Mouse (Mus musculus) activated CD4-positive, CD25-positive, alpha-beta regulatory T cell (primary cell): ENCODE data around the gene Hist1h4b. TPM values are rescaled to one million over a fixed set of nuclear protein-coding genes. Genes with fewer than 3 reads are reported as not detected.

ENCODE experiments used
- polyA plus RNA-seq, 2 experiments: library from polyadenylated mRNA; unstranded; fragments of 100-300 nt; shearing (Covaris generic); gene quantifications; one replicate each; pipeline ENCODE4 v1.2.1; 2017

Hist1h4b gene
- 1 to 10 TPM; 5.4 to 5.6 TPM for polyA plus RNA-seq

DNA sequence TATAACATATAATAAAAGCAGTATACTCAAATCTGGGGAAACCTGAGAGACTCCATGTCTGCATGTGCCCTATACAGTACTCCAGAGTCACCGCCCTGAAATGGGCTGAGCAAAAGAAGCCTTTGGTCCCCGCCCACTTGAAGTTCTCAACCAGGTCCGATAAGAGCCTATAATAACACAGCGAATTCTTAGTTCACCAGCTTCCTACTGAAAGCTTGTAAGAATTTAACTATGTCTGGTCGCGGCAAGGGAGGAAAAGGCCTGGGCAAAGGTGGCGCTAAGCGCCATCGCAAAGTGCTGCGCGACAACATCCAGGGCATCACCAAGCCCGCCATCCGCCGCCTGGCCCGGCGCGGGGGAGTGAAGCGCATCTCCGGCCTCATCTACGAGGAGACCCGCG, at the start of gene Hist1h4b:
TSS of gene Hist1h4b (plus strand) at position 224 of the 400 bp plus-strand sequence.

DNA sequence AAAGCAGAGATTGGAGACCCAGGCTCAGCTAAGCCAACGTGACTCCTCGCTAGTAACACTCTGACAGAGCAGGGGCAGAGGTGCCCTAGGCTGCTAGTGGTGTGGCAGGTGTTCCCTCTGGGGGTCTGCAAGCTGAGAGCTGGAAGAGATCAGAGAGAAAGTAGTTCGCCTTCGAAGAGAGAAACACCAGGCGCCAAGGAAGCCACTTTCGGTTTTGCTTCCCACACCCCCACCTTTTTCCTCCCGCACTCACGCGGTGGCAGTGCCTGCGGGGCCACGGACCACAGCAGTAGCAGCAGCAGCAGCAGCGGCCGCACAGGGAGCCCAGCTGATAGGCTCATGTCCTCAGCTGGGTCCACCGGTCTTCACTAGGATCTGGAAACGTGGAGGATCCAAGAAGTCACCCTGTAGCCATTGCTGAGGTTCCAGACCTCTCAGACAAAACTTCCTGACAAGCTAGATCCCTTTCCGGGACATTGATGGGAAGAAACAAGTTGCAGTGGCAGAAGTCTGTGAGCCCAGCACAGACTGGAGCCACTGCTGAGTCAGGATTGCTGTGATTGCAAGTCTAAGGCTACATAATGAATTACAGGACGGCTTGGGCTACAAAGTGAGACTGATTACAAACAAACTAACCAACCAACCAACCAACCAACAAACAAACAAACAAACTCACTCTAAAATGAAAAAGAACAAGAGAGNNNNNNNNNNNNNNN, 46.3 kb upstream of the Hist1h4b start, which contains the start of gene Hfe:
TSS of gene Hfe (minus strand) at position 481 of the 716 bp plus-strand sequence.

DNA sequence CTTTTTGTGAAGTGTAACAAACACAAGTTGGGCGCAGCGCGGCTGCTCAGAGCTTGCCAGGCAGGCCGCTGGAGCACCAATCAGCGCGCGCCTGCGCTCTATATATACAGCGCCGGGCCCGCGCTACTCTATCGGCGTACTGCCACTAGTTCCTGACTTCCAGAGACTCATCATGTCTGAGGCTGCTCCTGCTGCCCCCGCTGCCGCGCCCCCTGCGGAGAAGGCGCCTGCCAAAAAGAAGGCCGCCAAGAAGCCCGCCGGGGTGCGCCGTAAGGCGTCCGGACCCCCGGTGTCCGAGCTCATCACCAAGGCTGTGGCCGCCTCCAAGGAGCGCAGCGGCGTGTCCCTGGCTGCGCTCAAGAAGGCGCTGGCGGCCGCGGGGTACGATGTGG, 18.1 kb upstream of the Hist1h4b start, which contains the start of gene Hist1h1c:
TSS of gene Hist1h1c (plus strand) at position 132 of the 392 bp plus-strand sequence.

DNA sequence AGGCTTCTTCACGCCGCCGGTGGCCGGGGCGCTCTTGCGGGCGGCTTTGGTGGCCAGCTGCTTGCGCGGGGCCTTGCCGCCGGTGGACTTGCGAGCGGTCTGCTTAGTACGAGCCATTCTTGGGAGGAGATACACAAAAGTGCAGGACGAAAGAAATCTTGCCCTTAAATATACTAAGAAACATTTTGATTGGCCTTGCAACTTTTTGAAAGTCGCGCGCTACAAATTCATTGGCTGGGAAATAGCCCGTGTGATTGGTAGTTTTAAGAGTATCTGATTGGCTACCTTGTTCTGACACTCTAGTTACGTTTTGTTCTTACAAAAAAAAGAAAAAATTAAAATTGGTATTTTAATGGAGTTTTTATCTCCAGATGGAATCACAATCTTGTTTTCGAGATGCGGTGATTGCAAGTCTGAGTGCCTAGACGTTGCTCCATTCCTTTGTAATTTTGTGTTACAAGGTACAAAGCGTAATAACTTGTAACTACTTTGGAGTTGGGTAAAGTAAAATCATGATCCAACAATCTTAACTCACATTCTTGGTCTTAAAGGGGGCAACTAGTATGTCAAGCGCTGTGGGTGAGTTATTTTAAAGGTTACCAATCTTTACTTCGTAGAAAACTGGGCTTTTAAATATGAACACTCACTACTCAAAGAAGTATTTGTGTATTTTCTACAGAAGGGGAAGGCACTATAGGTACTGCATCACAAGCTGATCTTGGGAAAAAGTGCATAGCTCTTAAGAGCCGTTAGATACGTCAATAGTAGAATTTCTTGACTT, 11.2 kb upstream of the Hist1h4b start, which contains the start of gene Hist1h3c:
TSS of gene Hist1h3c (minus strand) at position 222 of the 781 bp plus-strand sequence.

DNA sequence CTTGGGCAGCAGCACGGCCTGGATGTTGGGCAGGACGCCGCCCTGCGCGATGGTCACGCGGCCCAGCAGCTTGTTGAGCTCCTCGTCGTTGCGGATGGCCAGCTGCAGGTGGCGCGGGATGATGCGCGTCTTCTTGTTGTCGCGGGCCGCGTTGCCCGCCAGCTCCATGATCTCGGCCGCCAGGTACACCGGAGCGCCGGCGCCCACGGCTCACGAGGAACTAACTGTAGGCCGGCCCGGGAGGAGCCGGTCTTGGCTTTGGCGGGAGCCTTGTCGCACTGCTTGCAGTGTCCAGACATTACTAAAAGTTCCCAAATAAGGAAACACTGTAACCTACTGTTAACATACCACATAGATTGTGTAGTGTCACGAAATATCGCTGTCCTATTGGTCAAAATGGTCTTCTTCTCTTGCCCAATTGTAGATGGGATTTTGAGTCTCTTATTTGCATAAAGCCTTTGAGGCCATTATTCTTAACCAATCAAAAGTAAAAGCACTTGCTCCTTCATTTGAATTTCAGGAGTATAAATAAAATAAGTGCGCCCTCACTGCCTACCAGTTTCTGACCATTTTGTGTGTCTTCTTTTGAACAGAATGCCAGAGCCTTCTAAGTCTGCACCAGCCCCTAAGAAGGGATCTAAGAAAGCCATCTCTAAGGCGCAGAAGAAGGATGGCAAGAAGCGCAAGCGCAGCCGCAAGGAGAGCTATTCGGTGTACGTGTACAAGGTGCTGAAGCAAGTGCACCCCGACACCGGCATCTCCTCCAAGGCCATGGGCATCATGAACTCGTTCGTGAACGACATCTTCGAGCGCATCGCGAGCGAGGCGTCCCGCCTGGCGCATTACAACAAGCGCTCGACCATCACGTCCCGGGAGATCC, 10.4 kb upstream of the Hist1h4b start, which contains the start of gene Hist1h2bb:
TSS of gene Hist1h2bb (plus strand) at position 534 of the 880 bp plus-strand sequence.

DNA sequence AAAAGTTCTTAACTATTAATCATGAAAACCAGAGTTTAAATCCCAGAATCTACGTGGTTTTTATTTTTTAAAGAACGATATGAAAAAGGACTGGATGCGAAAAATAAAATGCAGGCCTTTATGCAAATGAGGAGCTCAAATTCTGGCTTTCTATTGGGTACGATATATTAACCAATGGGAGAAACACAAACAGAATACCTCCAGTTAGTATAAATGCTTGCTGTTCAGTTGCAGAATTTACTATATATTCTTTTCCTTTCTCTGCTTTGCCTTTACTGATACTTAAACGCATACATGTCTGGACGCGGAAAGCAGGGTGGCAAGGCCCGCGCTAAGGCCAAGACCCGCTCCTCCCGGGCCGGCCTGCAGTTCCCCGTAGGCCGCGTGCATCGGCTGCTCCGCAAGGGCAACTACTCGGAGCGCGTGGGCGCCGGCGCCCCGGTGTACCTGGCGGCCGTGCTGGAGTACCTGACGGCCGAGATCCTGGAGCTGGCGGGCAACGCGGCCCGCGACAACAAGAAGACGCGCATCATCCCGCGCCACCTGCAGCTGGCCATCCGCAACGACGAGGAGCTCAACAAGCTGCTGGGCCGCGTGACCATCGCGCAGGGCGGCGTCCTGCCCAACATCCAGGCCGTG, 5.9 kb upstream of the Hist1h4b start, which contains the start of gene Hist1h2ab:
TSS of gene Hist1h2ab (plus strand) at position 288 of the 639 bp plus-strand sequence.

DNA sequence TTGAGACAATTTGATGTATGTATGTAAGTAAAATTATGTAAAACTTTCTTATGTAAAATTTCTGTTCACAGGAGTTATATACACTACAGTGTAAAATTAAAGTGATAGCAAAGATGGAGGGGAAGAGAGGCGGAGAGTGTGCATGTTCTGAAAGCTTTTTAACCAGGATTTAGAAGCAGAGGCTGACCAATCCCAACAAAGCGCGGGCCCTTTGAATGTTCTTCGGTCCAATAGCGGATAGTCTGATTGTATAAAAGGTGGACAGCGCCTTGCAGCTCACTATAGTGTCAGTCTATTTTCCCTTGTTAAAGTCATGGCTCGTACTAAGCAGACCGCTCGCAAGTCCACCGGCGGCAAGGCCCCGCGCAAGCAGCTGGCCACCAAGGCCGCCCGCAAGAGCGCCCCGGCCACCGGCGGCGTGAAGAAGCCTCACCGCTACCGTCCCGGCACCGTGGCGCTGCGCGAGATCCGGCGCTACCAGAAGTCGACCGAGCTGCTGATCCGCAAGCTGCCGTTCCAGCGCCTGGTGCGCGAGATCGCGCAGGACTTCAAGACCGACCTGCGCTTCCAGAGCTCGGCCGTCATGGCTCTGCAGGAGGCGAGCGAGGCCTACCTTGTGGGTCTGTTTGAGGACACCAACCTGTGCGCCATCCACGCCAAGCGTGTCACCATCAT, 4.6 kb upstream of the Hist1h4b start, which contains the start of gene Hist1h3b:
TSS of gene Hist1h3b (plus strand) at position 201 of the 675 bp plus-strand sequence.

DNA sequence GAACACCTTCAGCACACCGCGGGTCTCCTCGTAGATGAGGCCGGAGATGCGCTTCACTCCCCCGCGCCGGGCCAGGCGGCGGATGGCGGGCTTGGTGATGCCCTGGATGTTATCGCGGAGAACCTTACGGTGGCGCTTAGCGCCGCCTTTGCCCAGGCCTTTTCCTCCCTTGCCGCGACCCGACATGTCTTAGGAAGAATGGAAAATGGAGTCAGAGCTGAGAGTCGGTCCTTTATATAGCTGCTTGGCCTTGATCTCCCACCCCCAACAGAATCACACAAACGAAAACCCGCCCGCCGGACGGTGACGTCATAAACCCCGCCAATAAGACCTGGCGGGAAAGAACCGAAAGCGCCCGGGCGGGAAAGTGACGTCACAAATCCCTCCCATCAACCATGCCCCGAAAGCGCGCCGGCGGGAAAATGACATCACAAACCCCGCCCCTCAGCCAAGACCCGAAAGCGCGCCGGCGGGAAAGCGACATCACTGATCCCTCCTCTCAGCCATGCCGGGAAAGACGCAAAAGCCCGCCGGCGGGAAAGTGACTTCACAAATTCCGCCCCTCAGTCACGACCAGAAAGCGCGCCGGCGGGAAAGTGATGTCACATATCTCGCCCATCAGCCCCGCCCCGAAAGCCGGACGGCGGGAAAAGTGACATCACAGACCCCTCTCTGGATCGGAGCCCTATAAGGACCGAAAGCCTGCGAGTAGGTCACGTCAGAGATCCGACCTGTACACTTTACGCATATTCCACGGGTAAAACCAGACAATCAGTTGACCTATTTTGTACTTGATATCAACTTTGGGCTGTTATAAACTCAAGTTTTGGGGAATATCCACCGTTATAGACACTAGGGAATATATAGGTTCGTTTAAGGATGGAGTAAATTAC, 4.4 kb downstream of the Hist1h4b start, which contains the start of gene Hist1h4a:
TSS of gene Hist1h4a (minus strand) at position 259 of the 893 bp plus-strand sequence.

DNA sequence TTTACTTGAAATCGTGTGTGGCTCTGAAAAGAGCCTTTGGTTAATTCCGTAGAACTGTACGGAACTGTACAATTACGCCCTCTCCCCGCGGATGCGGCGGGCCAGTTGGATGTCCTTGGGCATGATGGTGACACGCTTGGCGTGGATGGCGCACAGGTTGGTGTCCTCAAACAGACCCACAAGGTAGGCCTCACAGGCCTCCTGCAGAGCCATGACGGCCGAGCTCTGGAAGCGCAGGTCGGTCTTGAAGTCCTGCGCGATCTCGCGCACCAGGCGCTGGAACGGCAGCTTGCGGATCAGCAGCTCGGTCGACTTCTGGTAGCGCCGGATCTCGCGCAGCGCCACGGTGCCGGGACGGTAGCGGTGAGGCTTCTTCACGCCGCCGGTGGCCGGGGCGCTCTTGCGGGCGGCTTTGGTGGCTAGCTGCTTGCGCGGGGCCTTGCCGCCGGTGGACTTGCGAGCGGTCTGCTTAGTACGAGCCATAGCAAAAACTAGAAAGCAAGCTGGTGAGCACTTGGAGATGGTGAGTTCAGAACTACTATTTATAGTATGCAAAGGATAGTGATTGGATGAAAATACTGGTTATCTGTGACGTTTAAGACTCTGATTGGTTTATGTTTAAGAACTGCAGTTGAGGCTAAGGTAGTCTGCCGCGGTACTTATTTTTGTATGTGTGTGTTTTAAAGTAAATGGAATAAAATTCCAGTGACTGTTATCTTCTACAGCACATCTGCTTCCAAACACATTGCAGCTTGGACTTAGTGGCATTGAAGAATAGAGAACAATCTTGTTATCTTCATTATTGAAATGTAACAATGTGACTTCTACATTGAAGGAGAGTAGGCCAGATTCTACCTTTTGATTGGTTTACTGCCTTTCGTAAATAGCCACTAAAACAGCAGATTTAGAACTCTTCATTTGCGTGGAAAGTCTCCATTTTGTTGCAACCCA, 5.3 kb downstream of the Hist1h4b start, which contains the start of gene Hist1h3a:
TSS of gene Hist1h3a (minus strand) at position 516 of the 951 bp plus-strand sequence.

DNA sequence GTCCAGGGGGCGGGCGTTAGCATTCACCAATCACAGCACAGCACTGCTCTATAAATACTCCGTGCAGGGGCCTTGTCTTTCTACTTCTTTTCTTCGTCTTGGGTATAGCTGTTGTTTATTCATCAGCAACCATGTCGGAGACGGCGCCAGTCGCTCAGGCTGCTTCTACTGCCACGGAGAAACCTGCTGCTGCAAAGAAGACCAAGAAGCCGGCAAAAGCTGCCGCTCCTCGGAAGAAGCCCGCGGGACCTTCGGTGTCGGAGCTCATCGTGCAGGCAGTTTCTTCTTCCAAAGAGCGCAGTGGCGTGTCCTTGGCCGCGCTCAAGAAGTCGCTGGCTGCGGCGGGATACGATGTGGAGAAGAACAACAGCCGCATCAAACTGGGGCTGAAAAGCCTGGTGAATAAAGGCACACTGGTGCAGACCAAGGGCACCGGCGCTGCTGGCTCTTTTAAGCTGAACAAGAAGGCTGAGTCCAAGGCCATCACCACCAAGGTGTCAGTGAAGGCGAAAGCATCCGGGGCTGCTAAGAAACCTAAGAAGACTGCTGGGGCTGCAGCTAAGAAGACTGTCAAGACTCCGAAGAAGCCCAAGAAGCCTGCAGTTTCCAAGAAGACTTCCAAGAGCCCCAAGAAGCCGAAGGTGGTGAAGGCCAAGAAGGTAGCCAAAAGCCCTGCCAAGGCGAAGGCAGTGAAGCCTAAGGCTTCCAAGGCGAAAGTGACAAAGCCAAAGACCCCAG, 6.9 kb downstream of the Hist1h4b start, which contains the start of gene Hist1h1a:
TSS of gene Hist1h1a (plus strand) at position 81 of the 738 bp plus-strand sequence.

DNA sequence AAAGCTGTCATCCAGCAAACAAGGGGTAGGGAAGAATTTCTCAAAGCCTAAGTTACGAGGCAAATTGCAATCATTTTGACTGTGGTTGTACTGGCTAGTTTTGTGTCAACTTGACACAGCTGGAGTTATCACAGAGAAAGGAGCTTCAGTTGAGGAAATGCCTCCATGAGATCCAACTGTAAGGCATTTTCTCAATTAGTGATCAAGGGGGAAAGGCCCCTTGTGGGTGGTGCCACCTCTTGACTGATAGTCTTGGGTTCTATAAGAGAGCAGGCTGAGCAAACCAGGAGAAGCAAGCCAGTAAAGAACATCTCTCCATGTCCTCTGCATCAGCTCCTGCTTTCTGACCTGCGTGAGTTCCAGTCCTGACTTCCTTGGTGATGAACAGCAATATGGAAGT, 12.8 kb downstream of the Hist1h4b start, which contains the start of gene Trim38:
TSS of gene Trim38 (plus strand) at position 301 of the 400 bp plus-strand sequence.

DNA sequence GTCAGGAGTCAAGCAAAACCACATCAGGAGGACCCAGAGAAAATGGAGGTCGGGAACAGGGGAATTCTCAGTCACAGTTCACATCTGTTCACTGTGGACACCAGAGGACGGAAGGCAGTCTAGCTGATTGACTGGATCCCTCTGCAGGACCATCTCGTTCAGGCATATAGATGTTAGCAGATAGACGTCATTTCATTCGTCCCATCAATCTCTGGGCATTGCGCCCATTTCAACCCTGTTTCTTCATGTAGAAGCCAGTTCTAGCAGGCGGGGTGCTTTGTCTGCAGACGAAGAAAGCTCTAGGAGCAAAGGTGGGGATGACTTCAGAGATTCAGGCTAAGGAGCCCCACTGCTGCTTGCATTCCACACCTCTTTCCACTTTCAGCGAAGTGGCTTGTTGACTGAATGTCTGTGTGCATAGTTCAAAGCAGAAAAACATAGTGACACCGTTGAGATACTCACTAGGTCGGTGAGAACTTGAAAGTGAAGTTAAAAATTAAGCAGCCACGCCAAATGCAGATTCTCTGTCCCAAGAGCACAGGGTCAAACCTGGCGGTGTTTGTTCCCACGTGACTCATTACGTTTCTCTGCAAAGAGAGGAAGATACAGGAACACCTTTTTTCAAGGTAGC, 49.7 kb downstream of the Hist1h4b start, which contains the start of gene Slc17a2:
TSS of gene Slc17a2 (plus strand) at position 572 of the 631 bp plus-strand sequence.

Other genes starting within 250 kb of the Hist1h4b start
- gene Hist1h4h, start 226.0 kb upstream of the Hist1h4b start, polyA plus RNA-seq: 1 to 10 TPM; 1.3 to 4.8 TPM
- gene Hist1h2af, start 223.1 kb upstream of the Hist1h4b start, polyA plus RNA-seq: not detected
- gene Hist1h3g, start 221.6 kb upstream of the Hist1h4b start, polyA plus RNA-seq: not detected
- under 1 TPM; 0.27 to 0.59 TPM for gene Hist1h2bh, start 213.6 kb upstream of the Hist1h4b start, polyA plus RNA-seq
- gene Hist1h3f, start 213.0 kb upstream of the Hist1h4b start, polyA plus RNA-seq: under 1 TPM; 0.41 to 0.84 TPM
- 1 to 10 TPM in 1 of 2 experiments, not detected in 1; 2.0 TPM for gene Hist1h4f, start 205.4 kb upstream of the Hist1h4b start, polyA plus RNA-seq
- gene Hist1h1d, start 203.8 kb upstream of the Hist1h4b start, polyA plus RNA-seq: under 1 TPM; 0.64 to 0.98 TPM
- 1 to 10 TPM; 1.4 to 5.5 TPM for gene Hist1h3e, start 194.6 kb upstream of the Hist1h4b start, polyA plus RNA-seq
- 10 to 100 TPM in 1 of 2 experiments, 1 to 10 TPM in 1; 7.7 to 16.3 TPM for gene Hist1h2ae, start 185.8 kb upstream of the Hist1h4b start, polyA plus RNA-seq
- 1 to 10 TPM; 2.7 to 5.0 TPM for gene Hist1h2bg, start 185.6 kb upstream of the Hist1h4b start, polyA plus RNA-seq
- not detected for gene Hist1h2bf, start 182.8 kb upstream of the Hist1h4b start, polyA plus RNA-seq
- under 1 TPM in 1 of 2 experiments, not detected in 1; 0.38 TPM for gene Hist1h2ad, start 182.6 kb upstream of the Hist1h4b start, polyA plus RNA-seq
- gene Hist1h3d, start 181.2 kb upstream of the Hist1h4b start, polyA plus RNA-seq: under 1 TPM in 1 of 2 experiments, not detected in 1; 0.44 TPM
- 10 to 100 TPM; 23.0 to 41.6 TPM for gene Hist1h4d, start 175.4 kb upstream of the Hist1h4b start, polyA plus RNA-seq
- 1 to 10 TPM; 1.2 to 1.4 TPM for gene Hist1h2be, start 135.9 kb upstream of the Hist1h4b start, polyA plus RNA-seq
- gene Hist1h1e, start 134.5 kb upstream of the Hist1h4b start, polyA plus RNA-seq: 10 to 100 TPM in 1 of 2 experiments, 1 to 10 TPM in 1; 7.1 to 18.0 TPM
- under 1 TPM; 0.55 to 0.80 TPM for gene Hist1h2ac, start 73.1 kb upstream of the Hist1h4b start, polyA plus RNA-seq
- 1 to 10 TPM; 3.0 to 4.1 TPM for gene Hist1h2bc, start 72.8 kb upstream of the Hist1h4b start, polyA plus RNA-seq
- gene Hist1h1t, start 61.2 kb upstream of the Hist1h4b start, polyA plus RNA-seq: under 1 TPM in 1 of 2 experiments, not detected in 1; 0.38 TPM
- 1 to 10 TPM; 3.3 to 6.0 TPM for gene Hist1h4c, start 58.6 kb upstream of the Hist1h4b start, polyA plus RNA-seq
- gene Hfe, start 46.2 kb upstream of the Hist1h4b start, polyA plus RNA-seq: 1 to 10 TPM; 1.3 to 2.6 TPM
- gene Hist1h1c, start 18.2 kb upstream of the Hist1h4b start, polyA plus RNA-seq: 10 to 100 TPM; 13.3 to 18.7 TPM
- 1 to 10 TPM; 2.7 to 3.1 TPM for gene Hist1h3c, start 11.4 kb upstream of the Hist1h4b start, polyA plus RNA-seq
- gene Hist1h2bb, start 10.3 kb upstream of the Hist1h4b start, polyA plus RNA-seq: 1 to 10 TPM; 1.1 to 2.8 TPM
- 1 to 10 TPM; 4.6 to 7.2 TPM for gene Hist1h2ab, start 5.9 kb upstream of the Hist1h4b start, polyA plus RNA-seq
- 1 to 10 TPM in 1 of 2 experiments, not detected in 1; 1.4 TPM for gene Hist1h3b, start 4.7 kb upstream of the Hist1h4b start, polyA plus RNA-seq
- gene Hist1h4a, start 4.2 kb downstream of the Hist1h4b start, polyA plus RNA-seq: not detected
- 1 to 10 TPM; 5.1 TPM for gene Hist1h3a, start 5.4 kb downstream of the Hist1h4b start, polyA plus RNA-seq
- 1 to 10 TPM; 2.5 to 3.0 TPM for gene Hist1h1a, start 6.7 kb downstream of the Hist1h4b start, polyA plus RNA-seq
- gene Trim38, start 12.9 kb downstream of the Hist1h4b start, polyA plus RNA-seq: under 1 TPM in 1 of 2 experiments, not detected in 1; 0.17 TPM
- under 1 TPM in 1 of 2 experiments, not detected in 1; 0.09 TPM for gene Slc17a2, start 50.0 kb downstream of the Hist1h4b start, polyA plus RNA-seq
- not detected for gene Slc17a3, start 82.4 kb downstream of the Hist1h4b start, polyA plus RNA-seq
- under 1 TPM in 1 of 2 experiments, not detected in 1; 0.09 TPM for gene Slc17a1, start 110.7 kb downstream of the Hist1h4b start, polyA plus RNA-seq
- not detected for gene Slc17a4, start 158.0 kb downstream of the Hist1h4b start, polyA plus RNA-seq
- not detected for gene Hist1h2ba, start 177.1 kb downstream of the Hist1h4b start, polyA plus RNA-seq
- gene Hist1h2aa, start 177.4 kb downstream of the Hist1h4b start, polyA plus RNA-seq: not detected
- gene Scgn, start 234.2 kb downstream of the Hist1h4b start, polyA plus RNA-seq: not detected